Mouse (Mus musculus) pancreas, adult 10 weeks (tissue): ENCODE measurements around the gene Fezf2. TPM values are rescaled to one million over a fixed set of nuclear protein-coding genes. Genes with fewer than 3 reads are reported as not detected.

Experiments
- polyA plus RNA-seq: library from polyadenylated mRNA; stranded (reverse); fragments of 350-450 nt; fragmentation: Illumina TruSeq; extraction: RNeasy Lipid Tissue Mini Kit (QIAGEN cat#74804); gene quantifications from one replicate; pipeline ENCODE4 v1.2.3, GENCODE M21; 2015; ENCODE audit warnings: low read depth, low replicate concordance; ENCODE audit not compliant: insufficient read depth

The Fezf2 gene
- not detected for polyA plus RNA-seq

DNA sequence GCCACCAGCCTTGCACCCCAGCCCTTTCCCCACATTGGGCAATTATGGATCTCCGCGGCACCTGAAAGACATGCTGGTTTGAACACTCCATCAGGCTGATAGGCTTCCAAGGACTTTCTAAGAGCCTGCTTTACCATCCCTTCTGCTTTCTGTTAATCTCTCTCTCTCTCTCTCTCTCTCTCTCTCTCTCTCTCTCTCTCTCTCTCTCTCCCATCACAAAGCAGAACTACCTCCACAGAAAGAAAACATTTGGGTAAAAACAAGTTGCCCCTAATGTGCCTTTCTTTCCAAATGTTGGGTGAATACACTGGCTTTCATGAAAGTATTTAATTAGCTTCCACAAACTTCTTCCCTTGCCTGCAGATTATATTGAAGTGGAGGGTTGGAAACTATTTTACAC, at the start of gene Fezf2:
Gene Fezf2, minus strand, starts transcription at position 101 of the 400 bp plus-strand sequence.

Other genes with a start within 250 kb of the Fezf2 start
- gene Gm49355, start 64.2 kb downstream of the Fezf2 start, polyA plus RNA-seq = not detected
- gene 3830406C13Rik, start 64.0 kb downstream of the Fezf2 start, polyA plus RNA-seq = 7.8 TPM